ENCODE assay signal across 8 mouse cellular contexts in the genomic region with DNA sequence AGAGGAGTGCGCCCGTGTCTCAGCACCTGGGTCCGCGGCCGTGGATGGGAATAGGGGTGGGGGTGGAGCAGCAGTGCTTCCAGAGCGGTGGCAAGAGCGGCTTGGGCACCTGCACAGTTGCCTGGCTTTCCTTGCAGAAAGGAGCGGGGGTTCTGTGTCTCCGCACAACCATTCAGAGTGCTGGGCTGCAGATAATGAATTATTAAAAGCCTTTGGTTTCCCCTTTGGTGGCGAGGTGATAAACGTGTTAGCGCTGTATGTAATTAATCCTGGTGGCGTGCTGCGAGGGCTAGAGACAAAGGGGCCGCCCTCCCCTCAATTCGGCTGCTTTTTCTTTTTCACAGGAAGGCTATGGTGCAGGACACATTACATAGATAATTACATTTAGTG. TPM values are rescaled to one million over a fixed set of nuclear protein-coding genes. Genes with fewer than 3 reads are reported as not detected.
DNase-seq lines count a peak whose midpoint lies in the region; ATAC-seq lines count a peak whose summit lies in the region.

No protein-coding gene starts in this region.

- peaks cover 7% of the 10 kb centered on the region; the same call in 1 of the 2 replicates for H3K27me3 ChIP-seq in heart, embryonic 14.5 days (ENCODE audit: control insufficient read depth, insufficient read depth, low read length)
- no peaks in the 10 kb centered on the region for H3K27me3 ChIP-seq in forebrain, embryonic 16.5 days (replicated peaks; ENCODE audit: control insufficient read depth, insufficient read depth, low read length)

- 2% methylated on average over 16 of the region's 16 CpGs for WGBS in heart, embryonic 14.5 days
- 0% methylated on average over 16 of the region's 16 CpGs for WGBS in forebrain, embryonic 16.5 days

- no peak for DNase-seq in heart, adult 8-10 months (ENCODE audit: low spot score)
- peak; percentile 57 for DNase-seq in R1 (ENCODE audit: low read depth, low spot score)
- DNase-seq in frontal cortex, postnatal 14 days (ENCODE audit: low spot score in 2 of 2) = no peak
- no peak for DNase-seq in left cerebral cortex, adult 11 months (ENCODE audit: low spot score)

- peak overlapping the region; percentile 84 for H3K4me2 ChIP-seq in heart, embryonic 14.5 days (ENCODE audit: low read length)
- peak overlapping the region; percentile 74 for H3K4me2 ChIP-seq in forebrain, embryonic 16.5 days (ENCODE audit: low read length)

- H3K4me1 ChIP-seq in heart, embryonic 14.5 days (ENCODE audit: control insufficient read depth in 2 of 2, insufficient read depth in 2 of 2, low read length in 2 of 2) = peaks cover 7 to 18% of the 10 kb centered on the region in 2 experiments; a peak in 3 of 4 replicates
- H3K4me1 ChIP-seq in forebrain, embryonic 16.5 days (replicated peaks; ENCODE audit: control insufficient read depth, insufficient read depth, low read length) = peaks cover 43% of the 10 kb centered on the region

- peak overlapping the region; percentile 14 to 19; a peak in 2 of 4 replicates for H3K27ac ChIP-seq in heart, embryonic 14.5 days (replicated peaks in 1 of 2; ENCODE audit: control insufficient read depth in 1 of 2, insufficient read depth in 1 of 2, low read depth in 2 of 2, low read length in 2 of 2)
- peak overlapping the region; percentile 94 for H3K27ac ChIP-seq in forebrain, embryonic 16.5 days (ENCODE audit: low read length)

- H3K9ac ChIP-seq in heart, embryonic 14.5 days (ENCODE audit: low read length) = peak overlapping the region; percentile 66
- peak overlapping the region; percentile 69 for H3K9ac ChIP-seq in forebrain, embryonic 16.5 days (replicated peaks; ENCODE audit: low read depth, low read length)

- H3K9me3 ChIP-seq in heart, embryonic 14.5 days (ENCODE audit: control insufficient read depth, low read length) = no peaks in the 10 kb centered on the region
- H3K9me3 ChIP-seq in forebrain, embryonic 16.5 days (ENCODE audit: control insufficient read depth, low read length) = no peaks in the 10 kb centered on the region

- H3K36me3 ChIP-seq in heart, embryonic 14.5 days (ENCODE audit: control insufficient read depth, insufficient read depth, low read length) = no peaks in the 10 kb centered on the region
- no peaks in the 10 kb centered on the region for H3K36me3 ChIP-seq in forebrain, embryonic 16.5 days (ENCODE audit: control insufficient read depth, insufficient read depth)

- no peak for ATAC-seq in heart, embryonic 14.5 days (ENCODE audit: insufficient number of reproducible peaks, insufficient read depth, low FRiP score, low read depth)
- ATAC-seq in forebrain, embryonic 16.5 days = peak; percentile 54
- peak; percentile 11; the same call in 1 of the 2 replicates for ATAC-seq in megakaryocyte-erythroid progenitor cell, adult 5-6 weeks (replicated peaks; ENCODE audit: low FRiP score, low TSS enrichment, poor library complexity, severe bottlenecking)
- no peak for ATAC-seq in activated CD4-positive, CD25-positive, alpha-beta regulatory T cell, adult 4 months

- peak overlapping the region; percentile 57 to 75 for H3K4me3 ChIP-seq in heart, embryonic 14.5 days (ENCODE audit: control insufficient read depth in 1 of 2, insufficient read depth in 1 of 2, low read depth in 1 of 2, low read length in 2 of 2)
- H3K4me3 ChIP-seq in forebrain, embryonic 16.5 days (replicated peaks; ENCODE audit: low read length) = peak overlapping the region; percentile 56

RNA-seq across cellular contexts. Expression of a gene that starts 18.7 kb away (rescaled TPM):
- 12.4 and 16.5 TPM in 2 replicates for polyA plus RNA-seq in heart, embryonic 14.5 days (2014; fragmentation: Nextera tagmentation; extraction: Ambion mirVana)
- 10 to 100 TPM; 55.8 to 74.3 (median 66.5) TPM for total RNA-seq in heart, adult 8-10 months (2022)
- 10.7 and 11.7 TPM in 2 replicates for polyA plus RNA-seq in forebrain, embryonic 16.5 days (2015; fragmentation: Nextera tagmentation; extraction: Ambion mirVana)
- 15.7 and 18.6 TPM in 2 replicates for total RNA-seq in megakaryocyte-erythroid progenitor cell, adult 5-6 weeks (2014; fragmentation: Nextera tagmentation)
- 2.2 and 3.8 TPM in 2 replicates for total RNA-seq in megakaryocyte-erythroid progenitor cell, adult 5-6 weeks (2017)
- polyA plus RNA-seq in activated CD4-positive, CD25-positive, alpha-beta regulatory T cell, adult 4 months (2017; shearing (Covaris generic)) = under 1 TPM in 1 of 2 experiments, not detected in 1; 0.06 TPM

RNA-seq across cellular contexts. Expression of a gene that starts 51.8 kb away (rescaled TPM):
- 24.5 and 24.6 TPM in 2 replicates for polyA plus RNA-seq in heart, embryonic 14.5 days (2014; fragmentation: Nextera tagmentation; extraction: Ambion mirVana)
- total RNA-seq in heart, adult 8-10 months (2022) = 10 to 100 TPM; 20.8 to 24.3 (median 21.7) TPM
- polyA plus RNA-seq in forebrain, embryonic 16.5 days (2015; fragmentation: Nextera tagmentation; extraction: Ambion mirVana) = 36.3 and 40.3 TPM in 2 replicates
- 73.9 and 82.5 TPM in 2 replicates for total RNA-seq in megakaryocyte-erythroid progenitor cell, adult 5-6 weeks (2014; fragmentation: Nextera tagmentation)
- 116 TPM in 2 replicates for total RNA-seq in megakaryocyte-erythroid progenitor cell, adult 5-6 weeks (2017)
- 10 to 100 TPM; 21.7 to 22.4 TPM for polyA plus RNA-seq in activated CD4-positive, CD25-positive, alpha-beta regulatory T cell, adult 4 months (2017; shearing (Covaris generic))

Comparison
In these comparisons a context has a peak if more than half of its experiments do, and no peak if none do; other contexts are left out.
1. ATAC-seq: peak in forebrain, embryonic 16.5 days (single experiment) and megakaryocyte-erythroid progenitor cell, adult 5-6 weeks (single experiment); none in heart, embryonic 14.5 days (single experiment) and activated CD4-positive, CD25-positive, alpha-beta regulatory T cell, adult 4 months (single experiment).